Mouse (Mus musculus) liver, embryonic 14.5 days (tissue): ENCODE measurements around the gene Enho.

ENCODE experiments used
- CTCF ChIP-seq: IDR thresholded peaks from 2 replicates; pipeline ENCODE4 v1.5.1; 2016; ENCODE audit warnings: antibody characterized with exemption, low read depth, control low read depth
- EP300 ChIP-seq: IDR thresholded peaks from 2 replicates; pipeline ENCODE4 v1.6.1; 2016; ENCODE audit warnings: antibody characterized with exemption, low read depth

GRCm38 (mm10) chr4:41676248-41677005 lies 36.3 kb upstream of the Enho start:
- no peak for TF ChIP-seq CTCF
- no peak for TF ChIP-seq EP300
